Mouse (Mus musculus): ENCODE measurements around the gene Kptn.

- TF ChIP-seq CTCF (IDR thresholded peaks at IDR 0.05; ENCODE audit: insufficient read depth, low read depth, low read length) (no peak), POLR2A (IDR thresholded peaks at IDR 0.05; ENCODE audit: insufficient read depth, low read depth, low read length) (no peak)
Measured at GRCm38 (mm10) chr7:16161302-16161701, 41.6 kb downstream of the Kptn start.
